Mouse (Mus musculus): ENCODE results near the gene Ciart.

DNA sequence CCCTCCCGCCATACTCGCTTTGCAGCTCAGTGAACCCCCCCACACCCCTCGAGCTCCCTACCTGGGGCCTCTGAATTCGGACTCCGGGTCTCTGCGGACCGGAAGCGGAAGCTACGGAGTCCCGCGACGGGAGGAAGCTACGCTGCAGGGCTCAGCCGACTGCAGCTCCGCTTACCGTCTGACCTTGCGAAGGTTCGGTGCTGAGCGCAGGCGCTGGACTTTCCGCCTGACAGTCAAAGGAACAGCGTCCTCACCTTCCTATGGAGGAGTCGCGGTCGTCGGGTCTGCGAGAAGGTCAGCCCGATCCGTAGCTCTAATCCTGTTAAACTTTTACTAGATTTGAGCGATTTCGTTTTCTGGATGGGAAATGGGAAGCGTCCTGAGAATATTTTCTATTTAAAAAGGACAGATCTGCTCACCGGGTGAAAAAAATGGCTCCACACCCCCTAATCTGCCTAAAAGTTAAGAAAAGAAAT is 10.6 kb downstream of the Ciart start, which contains the start of gene Mrps21:
- TF ChIP-seq CTCF (IDR thresholded peaks at IDR 0.05; ENCODE audit: control insufficient read depth, insufficient read depth, insufficient read length): no peak
- TF ChIP-seq CEBPB (IDR thresholded peaks at IDR 0.05; ENCODE audit: low read depth): no peak
- TF ChIP-seq MYOD1 (IDR thresholded peaks at IDR 0.05; ENCODE audit: control insufficient read depth, insufficient read length, low read depth): no peak
- no peak for TF ChIP-seq USF1 (IDR thresholded peaks at IDR 0.05; ENCODE audit: low read depth)
